Mouse (Mus musculus): Measurements from ENCODE around the gene U2af1l4.
A peak's percentile ranks its signal among the peaks of the same experiment; 100 is the strongest.

U2af1l4 gene

DNA sequence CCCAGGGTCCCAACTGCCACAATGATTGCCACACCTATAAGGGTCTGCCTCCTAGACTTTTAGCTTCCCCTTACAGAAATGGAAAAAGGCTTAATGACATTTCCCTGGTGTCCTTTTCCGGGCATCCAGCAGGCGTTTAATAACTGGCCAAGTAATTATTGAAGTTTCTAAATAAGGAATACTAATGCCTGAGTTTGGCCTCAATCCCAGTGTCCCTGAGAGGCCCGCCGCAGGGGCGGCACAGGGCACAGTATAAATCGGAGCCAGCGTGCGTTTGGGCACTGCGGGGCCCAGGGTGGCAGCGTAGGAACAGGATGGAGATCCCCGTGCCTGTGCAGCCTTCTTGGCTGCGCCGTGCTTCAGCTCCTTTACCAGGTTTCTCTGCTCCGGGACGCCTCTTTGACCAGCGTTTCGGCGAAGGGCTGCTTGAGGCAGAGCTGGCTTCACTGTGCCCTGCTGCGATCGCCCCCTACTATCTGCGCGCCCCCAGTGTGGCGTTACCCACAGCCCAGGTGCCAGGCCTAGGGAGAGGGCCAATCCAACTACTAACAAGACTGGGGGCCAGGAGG lies 10.0 kb upstream of the U2af1l4 start:
- DNase-seq, result peak; percentile 62

DNA sequence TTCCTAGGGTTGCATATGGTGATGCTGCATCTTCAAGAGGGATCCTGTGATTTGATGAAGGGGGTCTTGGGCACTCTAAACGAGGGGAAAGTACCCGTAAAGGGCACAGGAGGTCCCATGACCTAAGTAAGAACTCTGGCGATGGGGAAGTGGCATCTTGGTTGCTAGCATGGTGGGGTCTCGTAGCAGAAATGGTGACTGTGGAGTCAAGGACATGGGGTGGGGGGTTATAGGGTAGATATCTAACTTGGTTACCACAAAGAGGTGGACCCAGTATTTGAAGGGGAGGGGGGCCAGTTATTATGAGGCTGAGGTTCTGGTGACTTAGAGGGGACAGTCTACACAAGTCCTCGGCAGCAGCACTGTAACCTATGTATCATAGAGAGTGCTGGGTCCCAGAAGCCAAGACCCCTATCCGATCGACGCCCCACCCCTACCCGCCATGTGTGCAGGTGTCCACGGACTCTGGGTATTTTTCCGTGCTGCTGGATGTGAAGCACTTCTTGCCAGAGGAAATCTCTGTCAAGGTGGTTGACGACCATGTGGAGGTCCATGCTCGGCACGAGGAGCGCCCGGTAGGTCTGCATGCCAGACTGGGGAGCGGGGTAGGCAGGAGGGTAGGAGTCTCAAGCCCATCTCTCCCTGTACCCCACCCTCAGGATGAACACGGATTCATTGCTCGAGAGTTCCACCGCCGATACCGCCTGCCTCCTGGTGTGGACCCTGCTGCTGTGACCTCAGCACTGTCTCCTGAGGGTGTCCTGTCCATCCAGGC lies 9.1 kb upstream of the U2af1l4 start:
- DNase-seq, result no peak

DNA sequence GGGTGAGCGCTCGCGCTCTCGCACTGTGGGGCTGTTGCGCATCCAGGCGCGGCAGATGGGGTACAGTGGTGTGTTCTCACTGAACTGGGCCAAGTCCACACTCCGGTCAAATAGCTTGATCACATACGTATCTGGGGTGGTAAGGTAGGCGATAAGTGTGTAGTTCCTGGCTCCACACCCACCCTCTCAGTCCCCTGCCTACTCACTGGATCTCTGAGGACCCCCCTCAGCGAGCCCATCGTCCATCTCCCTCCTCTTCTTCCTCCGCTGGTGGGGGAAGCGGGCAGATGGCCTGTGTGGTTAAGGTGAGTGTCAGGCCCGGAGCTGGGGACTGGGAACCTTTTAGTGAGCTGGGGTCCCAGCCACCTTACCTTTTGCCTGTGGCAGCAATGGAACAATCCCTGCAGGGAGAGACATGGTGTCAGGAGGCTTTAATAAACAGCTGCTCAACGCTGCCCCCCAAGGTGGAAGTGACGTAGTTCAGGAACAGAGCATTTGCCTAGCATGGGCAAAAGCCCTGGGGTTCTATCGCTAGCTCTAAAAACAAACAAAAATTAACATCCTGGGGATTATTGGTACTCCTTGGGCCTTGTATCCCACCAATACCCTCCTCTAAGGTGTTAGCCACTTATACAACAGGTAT lies 6.1 kb upstream of the U2af1l4 start:
- DNase-seq, result no peak

DNA sequence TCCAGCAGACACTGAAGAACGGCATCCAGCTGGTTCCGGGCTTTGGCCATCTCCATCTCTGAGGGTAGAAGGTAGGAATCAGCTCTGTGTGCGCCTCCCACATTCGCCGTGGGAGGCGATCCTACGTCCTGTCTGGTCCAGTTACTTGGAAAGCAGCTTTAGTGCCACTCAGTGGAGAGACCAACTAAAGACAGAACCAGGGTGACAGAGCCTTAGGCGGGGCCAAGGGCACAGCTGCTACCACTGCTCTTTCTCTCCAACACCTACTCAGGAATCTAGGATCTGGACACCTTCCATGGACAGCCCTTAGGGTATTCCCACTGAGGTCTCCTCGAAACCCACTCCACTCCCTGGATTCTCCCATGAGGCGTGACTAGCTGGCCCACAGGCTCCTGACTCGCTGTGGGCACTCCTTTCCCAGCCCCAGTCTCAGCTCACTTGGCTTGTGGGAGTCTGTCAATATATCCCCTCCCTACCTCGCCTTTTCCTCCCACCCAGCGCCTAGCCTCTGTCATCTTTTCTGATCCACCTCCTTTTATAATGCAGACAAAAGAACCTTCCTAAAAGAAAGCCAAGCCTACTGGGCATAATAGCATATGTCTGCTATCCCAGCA lies 5.1 kb upstream of the U2af1l4 start:
- no peak for DNase-seq

DNA sequence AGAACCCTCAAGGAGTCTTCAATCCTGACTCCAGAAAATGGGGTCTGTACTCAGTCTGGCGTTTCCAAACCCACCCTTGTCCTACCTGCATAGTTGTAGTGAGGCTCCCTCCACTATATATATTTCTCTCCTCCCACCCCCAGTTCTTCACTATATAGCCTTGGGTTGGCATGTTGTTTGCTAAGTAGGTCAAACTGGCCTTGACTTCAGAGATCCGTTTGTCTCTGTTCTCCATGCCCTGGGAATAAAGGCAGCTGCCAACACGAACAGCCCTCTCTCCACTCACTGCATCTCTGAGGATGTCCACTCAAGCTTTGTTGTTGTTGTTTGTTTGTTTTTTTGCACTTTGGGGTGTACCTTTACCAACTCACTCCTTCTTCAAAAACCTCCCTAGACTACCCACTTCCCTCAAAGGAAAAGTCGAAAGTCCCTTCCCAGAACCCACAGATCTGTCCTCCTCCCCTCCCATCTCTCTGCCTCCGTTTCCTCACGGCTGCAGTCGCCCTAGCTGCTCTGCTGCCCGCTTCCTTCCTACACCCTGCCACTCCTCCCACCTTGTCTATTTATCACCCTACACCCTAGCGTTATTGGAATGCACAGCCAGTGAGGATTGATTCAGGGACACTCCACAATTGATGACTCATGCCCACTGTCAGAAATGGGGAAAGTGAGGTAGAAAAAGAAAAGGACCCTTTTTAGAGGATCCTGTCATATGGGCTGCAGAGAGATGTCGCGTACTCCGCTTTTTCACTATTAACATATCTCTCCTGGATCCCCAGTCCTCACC lies 4.3 kb upstream of the U2af1l4 start:
- no peak for DNase-seq

DNA sequence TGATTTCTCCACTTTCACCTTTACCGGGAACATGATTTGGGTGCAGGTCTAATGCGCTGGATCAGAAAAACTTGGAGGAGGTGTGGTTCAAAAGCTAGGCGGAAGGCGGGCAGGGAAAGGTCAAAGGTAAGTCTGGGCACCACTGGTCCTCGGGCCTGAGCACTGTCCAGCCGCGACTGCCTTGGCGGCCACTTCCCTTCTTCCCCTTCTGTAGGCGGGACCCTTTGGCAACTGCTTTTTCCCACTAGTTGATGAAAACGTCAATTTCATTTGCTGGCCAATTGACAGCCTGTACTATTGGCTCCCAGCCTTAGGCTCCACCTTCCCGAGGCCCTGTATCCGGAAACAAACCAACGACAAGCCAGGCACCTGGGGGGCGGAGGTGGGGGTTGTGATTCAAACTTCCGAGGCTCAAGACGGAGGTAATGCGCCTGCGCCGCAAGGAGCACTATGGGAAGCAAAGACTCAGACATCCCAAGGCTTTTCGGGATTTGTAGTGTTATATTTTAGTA lies 3.6 kb upstream of the U2af1l4 start, which contains the start of gene Lin37:
Lin37 (minus strand) TSS at position 396 of the 512 bp plus-strand sequence.
- DNase-seq, result peak; percentile 98

DNA sequence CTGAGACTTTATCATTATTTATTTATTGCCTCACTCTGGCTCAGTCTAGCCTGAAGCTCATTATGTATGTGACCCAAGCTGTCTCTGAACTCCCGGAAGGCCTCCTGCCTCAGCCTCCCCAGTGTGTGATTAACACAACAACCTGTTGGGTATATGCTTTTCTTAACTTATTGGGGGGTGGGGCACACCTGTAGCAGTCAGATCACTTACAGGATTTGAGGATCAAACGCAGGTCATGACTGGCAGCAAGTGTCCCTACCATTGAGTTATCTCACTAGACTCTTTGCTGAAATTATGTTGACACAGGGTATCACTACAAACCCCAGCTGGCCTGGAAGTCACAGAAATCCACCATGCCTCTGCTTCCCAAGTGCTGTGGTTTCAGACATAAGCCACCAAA lies 2.8 kb upstream of the U2af1l4 start:
- DNase-seq, result no peak

DNA sequence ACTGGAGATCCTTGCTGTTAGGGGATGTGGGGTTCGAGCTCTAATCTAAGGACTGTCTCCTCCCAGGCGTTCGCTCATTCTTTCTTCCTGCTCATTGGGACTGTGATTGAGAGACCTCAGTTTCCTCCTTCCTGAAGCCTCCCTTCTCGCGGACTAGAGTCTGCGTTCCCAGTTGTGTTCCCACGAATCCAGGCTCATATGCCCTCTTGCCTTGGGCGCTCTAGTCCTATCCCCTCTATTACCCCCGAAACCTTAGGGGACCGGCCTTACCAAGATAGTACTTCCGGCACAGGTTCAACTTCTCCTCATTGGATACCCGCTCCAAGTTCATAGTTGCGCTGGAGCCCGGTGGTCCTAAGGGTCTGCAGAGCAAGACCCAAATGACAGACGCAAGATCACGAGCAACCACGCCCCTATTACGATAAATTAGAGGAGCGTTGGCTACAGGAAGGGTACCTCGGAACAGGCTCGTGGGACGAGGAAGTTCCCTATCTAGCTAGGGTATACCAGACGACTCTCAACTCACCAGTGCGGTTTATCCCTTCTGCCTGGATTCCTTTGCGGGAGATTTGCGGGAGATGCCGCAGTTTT lies 480 bp upstream of the U2af1l4 start:
- DNase-seq, result peak; percentile 47

DNA sequence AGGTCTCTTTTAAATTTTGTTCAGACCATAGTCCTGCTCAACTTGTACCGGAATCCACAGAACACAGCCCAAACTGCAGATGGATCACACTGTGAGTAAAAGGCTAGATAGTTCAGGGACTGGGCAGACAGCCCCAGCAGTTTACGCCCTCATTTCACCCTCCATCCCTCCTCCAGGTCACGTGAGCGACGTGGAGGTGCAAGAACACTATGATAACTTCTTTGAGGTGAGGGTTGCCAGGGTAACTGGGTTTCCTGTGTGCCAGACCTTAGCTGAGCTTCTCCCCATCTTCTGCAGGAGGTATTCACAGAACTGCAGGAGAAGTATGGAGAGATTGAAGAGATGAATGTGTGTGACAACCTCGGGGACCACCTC lies 792 bp downstream of the U2af1l4 start:
- DNase-seq, result no peak

DNA sequence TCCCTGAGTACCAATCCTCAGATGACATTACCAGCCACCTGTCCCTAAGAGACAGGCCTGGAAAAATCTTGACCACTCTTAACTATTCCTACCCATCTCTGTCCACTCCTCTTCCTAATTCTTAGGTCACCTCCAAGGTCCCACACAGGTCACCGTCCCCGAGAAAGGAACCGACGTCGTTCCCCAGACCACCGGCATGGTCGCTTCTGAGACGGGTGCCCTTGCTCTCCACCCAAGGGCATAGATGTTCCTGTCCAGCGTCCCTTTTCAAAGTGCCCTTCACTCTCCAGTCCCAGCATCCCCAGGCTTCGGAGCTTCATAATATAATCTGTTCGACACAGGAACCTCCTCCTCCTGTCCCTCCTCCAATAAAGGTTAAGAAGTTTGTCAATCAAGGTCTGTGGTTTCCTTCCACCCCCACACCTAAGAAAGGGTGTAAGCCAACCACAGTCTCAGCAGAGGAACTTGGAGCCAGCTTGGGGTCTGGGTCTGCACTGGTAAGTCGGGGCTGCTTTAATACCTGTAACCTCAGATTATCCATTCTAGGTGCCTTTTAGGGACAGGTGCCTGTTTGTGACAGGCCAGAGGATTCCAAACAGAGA lies 2.0 kb downstream of the U2af1l4 start, which contains the start of gene Igflr1:
Igflr1 (plus strand) TSS at position 458 of the 602 bp plus-strand sequence.
- no peak for DNase-seq

DNA sequence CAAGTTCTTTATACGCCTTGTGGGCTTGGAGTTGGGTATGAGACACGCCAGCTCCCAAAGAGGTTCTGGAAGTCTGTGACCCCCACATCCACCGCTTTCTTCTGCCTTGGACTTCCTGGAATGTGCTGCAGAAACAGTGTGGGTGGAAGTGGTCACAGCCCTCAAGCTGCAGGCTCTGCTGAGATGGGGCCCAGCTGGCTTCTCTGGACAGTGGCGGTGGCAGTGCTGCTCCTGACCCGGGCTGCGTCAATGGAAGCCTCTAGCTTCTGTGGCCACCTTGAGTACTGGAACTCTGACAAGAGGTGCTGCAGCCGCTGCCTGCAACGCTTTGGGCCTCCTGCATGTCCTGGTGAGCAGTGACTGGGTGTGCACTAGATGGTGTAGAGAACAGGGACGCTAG lies 2.9 kb downstream of the U2af1l4 start:
- DNase-seq, result peak; percentile 65

DNA sequence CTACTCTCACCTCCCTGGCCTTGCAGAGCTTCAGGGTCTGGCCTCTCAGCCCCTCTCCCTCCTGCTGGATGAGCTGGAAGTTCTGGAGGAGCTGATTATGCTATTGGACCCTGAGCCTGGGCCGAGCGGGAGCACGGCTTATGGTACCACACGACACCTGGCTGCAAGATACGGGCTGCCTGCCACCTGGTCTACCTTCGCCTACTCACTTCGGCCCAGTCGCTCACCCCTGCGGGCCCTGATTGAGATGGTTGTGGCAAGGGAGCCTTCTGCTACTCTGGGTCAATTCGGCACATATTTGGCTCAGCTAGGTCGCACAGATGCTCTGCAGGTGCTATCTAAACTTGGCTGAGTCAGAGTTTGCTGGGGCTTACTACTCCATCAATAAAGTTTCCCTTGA lies 4.5 kb downstream of the U2af1l4 start:
- DNase-seq, result no peak

DNA sequence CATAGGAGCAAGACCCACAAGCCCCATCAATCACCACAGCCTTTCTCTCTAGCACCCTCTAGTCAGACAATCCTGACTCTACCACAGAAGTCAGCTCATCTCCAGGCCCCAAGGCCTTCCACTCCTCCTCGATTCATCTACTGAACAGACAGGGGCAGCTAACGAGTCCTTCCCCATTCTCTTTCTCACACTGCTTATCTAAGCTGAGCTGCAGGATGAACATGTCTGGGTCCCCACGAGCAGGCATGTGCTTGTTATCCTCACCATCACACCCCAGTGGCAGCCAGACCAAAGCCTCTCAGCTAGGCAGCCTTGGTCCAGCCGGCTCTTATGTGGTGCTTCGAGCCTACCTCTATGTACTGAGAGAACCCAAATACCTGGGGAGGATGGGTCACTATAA lies 9.3 kb downstream of the U2af1l4 start:
- DNase-seq, result no peak

DNA sequence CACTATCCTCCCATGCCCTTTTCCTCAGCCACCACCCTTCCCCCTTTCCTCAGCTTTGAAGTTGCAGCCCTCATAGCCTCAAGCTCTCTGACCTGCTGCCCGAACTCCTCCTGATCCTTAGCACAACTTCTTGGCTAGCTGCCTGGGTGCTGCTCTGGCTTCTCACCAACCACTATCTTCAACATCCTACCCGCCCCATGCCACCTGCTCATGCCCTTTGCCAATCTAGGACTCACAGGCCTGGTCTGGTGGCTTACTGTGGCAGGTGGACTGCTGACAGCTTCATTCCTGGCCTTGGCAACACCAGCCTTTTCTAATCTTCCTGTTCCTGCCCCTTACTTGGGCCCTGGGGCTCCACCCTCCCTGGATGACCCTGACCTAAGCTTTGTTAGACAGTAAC lies 9.9 kb downstream of the U2af1l4 start:
- DNase-seq, result peak; percentile 61

DNA sequence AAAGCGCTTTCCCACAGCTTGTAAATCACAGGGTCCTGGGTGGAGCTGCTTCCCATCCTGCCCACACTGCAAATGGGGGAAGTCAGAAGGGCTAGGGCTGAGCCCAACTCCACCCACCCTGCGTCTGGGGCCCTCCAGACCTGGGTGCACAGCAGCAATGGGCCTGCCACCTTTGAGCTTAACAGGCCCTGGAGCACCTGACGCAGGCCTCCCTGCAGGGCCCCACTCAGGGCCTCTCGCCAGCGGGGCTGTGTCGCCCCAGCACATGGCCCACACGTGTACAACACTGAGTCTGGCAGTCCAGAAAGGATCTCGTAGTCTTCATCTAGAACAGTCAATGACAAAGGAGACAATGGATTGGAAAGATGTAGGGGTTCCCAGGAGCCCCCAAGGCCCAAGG lies 16.8 kb downstream of the U2af1l4 start:
- no peak for DNase-seq

DNA sequence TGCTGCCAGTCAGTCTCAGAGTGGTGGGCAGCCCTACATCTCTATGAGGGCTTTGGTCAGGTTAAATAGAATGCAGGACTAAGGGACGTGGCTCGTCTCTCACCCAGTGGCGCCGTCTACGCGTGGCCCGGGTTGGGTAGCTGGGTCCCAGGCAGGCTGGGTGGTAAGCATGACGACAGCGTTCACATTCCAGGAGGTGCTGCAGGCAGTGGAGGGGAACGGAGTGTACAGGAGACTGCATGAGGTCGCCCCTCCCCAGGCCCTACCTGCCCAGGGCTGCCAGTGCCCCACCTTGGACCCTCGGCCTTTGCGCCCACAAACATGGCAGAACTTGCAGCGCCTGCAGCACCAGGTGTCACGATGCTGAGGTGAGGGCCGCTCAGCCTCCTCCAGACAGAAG lies 18.4 kb downstream of the U2af1l4 start:
- no peak for DNase-seq

DNA sequence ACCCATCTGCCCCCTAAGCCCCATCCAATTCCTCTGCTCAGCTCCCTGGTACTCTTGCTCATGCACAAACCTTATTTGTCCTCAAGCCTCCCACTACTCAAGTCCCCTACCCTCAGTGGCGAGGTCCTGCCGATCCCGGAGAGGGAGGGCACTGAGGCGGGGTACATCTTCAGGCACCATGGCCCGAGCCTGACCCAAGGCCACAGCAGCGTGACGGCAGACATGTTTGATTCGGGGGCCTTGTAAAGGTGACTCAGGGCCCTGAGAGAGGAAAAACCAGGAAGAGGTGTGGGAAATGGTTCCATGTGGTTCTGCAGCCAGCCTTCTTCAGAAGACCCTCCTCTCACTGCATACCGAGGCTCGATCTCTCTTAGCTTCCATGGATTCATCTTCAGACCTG lies 21.2 kb downstream of the U2af1l4 start:
- DNase-seq, result no peak

DNA sequence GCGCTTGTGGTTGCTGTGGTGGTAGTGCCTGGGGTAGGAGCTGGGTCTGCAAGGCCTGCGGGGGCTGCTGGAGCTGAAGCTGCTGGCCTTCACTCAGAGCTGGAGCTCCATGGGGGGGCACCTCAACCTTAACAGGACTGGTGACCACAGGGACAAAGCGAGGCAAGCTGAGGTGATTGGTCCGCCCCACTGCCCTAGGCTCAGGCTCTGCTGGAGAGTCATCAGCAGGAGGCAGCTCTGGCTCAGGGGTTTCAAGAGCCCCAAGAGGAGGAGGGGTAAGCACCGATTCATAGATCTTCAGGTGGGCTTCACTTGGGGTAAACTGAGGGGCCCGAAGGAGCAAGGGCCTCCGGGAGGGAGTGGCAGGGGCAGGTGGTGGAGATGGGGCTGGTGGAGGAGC lies 22.1 kb downstream of the U2af1l4 start:
- no peak for DNase-seq

DNA sequence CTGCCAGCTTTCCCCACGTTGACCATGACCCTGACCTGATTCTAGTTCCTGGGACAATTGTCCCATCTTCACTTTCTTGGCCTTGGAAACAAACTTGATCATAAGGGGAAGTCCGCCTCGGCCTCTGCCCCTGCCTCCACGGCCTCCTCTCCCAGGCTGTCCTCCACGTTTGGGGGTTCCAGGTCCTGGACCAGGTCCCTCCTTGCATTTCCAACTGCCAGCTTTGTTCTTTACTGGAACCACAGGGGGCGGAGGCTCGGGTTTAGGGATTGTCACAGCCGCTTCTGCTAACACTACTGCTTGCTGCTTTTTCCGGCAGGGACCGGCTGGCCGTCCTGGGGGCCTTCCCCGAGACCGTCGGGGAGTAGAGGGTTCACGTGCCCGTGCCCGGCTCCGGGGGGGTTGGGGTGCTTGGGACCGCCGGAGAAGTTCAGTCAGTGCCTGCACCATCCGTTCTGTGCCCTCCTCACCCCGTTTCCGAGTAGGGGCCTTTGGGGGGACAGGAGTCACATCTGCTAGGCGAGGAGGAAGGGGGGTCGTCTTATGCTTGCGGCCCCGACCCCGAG lies 23.4 kb downstream of the U2af1l4 start:
- DNase-seq, result no peak

DNA sequence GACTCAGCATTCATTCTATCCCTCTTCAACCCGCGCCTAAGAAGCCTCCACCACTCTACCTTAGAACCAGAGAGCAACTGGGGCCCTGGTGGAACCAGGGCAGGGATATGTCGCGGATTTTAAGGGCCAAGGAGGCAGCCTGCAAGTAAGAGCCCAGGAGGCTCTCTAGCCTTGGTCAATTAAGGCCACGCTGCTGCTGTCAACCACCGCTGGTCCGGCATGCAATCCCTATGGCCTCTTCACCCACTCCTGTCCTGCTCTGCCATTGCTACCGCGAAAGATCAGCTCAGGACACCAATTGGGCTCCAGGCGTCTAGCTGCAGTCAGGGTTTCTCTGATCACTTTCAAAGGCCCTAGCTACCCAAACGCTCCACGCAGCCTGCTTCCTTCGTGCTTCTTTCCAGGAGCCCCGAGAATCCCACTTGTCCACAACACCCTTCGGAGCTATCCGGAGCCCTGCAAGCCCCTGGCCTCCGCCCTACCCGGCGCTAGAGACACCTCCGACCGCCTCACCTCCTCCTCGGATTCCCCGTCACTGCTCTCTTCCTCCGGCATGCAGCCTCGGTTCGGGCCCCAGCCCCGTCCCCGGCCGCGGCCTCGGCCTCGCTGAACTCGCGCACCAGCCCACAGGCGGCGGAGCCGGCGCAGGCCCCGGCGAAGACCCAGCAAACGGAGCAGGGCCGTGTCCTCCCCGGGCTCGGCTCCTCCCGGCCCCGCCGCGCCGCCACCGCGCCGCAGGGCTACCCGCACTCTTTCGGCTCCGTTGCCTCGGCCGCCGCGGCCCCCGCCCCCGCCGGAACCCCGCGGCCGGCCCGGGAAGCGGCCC lies 25.0 kb downstream of the U2af1l4 start:
- DNase-seq, result peak; percentile 65
